Mouse (Mus musculus) effector memory CD4-positive, alpha-beta T cell, adult 5 months (primary cell): ENCODE measurements around the gene Kifc1. TPM values are rescaled to one million over a fixed set of nuclear protein-coding genes. Genes with fewer than 3 reads are reported as not detected.

Experiments
- polyA plus RNA-seq: library from polyadenylated mRNA; unstranded; fragments of 100-300 nt; shearing (Covaris generic); gene quantifications from one replicate; pipeline ENCODE4 v1.2.1, GENCODE M21; 2017

Gene Kifc1
- 2.4 TPM for polyA plus RNA-seq

DNA sequence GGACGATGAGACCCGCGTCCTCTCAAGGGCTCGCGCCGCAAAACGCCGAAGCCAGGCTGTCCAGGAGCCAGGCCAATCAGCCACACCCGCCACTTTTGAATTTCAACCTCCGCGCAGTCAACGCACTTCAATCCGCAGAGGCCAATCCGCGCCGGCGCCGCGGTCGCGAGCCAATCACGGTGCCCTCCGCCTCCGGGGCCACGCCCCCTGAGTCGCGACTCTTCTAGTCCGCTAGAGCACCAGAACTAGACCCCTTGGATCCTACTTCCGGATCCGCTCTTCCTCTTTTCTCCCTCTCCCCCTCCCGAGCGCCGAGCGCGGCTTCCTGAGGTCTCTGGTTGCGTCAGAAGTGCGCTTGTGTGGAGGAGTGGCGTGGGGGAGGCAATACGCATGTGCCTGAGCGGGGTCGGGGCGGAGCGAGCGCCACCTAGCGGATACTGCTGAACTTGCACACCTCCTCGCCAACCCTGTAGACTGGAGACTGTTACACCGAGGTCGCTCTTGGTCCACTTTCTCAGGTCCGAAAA, at the start of gene Kifc1:
Gene Kifc1 (minus strand): TSS at position 129 of the 527 bp plus-strand sequence.

DNA sequence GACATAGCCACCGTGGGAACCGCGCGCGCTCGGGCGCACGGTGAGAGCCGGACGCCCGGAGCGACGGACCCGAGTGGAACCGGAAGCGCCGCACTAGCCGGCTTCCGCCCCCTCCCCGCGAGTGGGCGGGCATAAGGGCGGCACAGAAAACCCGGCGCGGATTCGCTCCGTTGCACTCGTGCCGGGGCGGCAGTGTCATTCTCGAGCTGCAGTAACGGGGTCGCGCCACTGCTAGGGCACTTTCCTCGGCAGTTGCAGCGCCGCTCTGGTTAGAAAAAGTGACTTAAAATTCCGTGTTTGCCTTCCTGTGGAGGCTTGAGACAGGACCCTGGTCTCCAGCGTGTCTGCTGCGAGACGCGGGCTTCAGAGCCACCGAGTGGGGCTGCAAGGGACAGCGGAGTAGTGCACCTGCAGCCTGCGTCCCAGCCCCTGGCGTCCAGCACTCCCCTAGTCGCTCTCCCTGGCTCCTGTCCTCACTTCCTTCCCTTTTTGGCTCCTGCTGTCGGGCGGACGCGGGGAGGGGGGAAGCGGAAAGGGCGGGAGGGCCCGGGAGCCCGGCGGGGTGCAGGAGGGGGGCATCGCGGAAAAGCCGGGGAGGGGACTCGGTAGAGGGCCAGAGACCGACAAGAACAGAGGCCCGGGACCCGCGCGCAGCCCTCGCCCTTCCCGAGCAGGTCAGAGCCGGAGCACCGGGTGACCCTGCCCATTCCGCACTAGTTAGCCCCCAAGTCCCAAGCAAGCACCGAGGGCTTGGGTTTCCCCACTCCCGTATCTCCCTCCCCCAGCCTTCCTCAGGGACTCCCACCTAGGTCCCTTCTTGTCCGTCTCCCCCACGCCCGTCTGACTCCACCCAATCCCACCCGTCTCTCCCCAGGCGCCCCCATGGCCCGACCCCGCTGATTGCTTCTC, 39.2 kb upstream of the Kifc1 start, which contains the start of gene Rgl2:
Gene Rgl2 (plus strand): TSS at position 173 of the 909 bp plus-strand sequence.

DNA sequence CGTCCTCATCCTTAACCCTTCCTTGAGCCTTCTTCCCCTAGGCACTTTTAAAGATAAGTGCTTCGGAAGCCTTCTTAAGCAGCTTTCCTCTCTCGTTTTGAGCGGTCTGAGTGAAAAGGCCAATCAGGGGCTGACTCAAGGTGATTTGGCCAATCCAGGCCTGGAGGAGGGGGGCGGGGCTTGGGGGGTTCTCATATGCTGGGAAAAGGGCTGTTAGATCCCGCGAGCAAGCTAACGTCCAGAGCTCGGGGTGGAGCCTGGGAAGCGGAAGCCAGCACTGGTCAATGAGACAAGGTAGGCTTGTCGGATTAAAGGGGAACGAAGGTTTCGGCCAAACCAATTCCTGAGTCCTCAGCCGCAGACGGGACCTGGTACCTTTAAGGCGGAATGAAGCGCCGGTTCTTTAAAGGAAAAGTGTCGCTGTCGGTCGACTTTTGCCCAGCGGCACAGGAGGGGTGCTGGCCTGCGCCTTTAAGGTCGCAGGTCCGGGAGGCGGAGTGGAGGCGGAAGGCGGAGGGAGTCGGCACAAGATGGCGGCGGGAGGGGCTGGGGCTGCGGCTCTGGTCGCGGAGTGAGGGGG, 25.3 kb upstream of the Kifc1 start, which contains the start of the genes Tapbp and Zbtb22:
Gene Tapbp (plus strand): TSS at position 229 of the 580 bp plus-strand sequence.
Gene Zbtb22 (plus strand): TSS at position 234 of the 580 bp plus-strand sequence.

DNA sequence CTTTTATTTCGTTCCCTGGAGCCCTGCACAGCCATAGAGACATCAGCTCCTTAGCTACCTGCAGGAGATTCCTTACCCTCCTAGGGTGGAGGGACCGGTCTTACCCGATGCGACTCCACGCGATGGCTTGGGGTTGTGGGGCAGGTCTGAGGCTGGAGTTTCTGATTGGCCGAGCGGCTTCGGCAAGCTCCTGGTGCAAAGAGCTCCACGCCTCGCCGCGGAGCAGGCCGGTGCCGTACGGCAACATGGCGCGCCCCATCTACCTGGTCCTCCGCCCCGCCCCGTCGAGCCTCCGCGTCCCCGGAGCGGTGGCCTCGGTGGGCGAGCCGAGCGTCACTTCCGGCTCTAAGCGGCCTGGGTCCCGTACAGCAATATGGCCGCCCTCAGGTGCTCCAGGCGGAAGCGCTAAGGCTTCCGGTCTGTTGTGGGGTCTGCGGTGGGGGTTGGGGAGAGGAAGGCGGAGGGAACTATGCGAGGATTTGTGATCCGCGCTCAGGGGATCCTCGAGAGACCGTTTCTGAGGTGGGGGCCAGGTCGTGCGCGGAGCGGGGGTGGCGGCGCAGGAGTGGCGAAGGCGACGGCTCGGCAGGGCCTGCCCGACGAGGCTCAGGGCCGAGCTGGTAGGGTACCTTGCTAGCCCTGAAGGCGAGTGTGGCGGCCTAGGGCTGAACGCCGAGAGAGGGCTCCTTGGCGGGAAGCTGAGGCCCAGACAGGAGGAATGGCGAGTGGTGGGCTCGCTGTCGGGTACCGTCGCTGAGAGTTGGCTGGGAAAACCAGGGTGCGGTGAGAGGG, 18.8 kb upstream of the Kifc1 start, which contains the start of gene Daxx:
Gene Daxx (plus strand): TSS at position 338 of the 792 bp plus-strand sequence.

DNA sequence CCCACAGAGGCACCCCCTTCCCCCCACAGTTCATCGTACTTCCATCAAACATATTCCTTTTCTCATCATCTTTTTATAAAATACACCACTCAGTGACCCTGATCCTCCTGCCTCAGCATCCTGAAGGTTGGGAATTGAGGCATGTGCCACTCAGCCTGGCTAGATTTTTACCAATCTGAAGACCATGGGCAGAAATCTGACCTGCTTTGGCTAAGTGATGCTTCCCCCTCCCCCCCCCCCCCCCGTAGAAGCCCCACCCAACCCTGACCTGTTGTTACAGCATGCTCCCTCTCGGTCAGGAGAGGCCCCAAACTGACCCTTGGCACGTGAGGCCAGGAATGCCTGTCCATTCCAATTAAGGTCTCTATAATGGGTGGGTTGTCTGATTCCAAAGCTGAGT, 14.4 kb upstream of the Kifc1 start, which contains the start of gene Platr17:
Gene Platr17 (plus strand): TSS at position 301 of the 400 bp plus-strand sequence.

DNA sequence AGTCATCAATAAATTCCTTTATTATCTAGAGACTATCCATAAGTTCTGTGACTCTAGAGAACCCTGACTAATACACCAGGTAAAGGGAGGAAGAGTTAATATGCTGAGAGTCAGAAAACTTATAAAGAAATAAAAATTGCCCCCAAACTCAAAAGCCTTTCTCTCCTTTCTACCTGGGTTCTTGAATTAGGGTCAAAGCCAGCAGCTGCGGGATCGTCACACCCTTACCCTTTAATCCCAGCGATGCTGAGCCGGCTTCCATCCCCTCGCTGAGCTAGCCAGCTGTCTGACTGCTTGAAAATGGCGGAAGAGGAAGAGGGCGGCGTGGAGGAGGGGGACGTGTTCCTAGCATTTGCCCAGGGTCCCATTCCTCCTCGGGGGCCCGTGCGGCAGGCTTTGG, 16.9 kb downstream of the Kifc1 start, which contains the start of gene Gm7029:
Gene Gm7029 (plus strand): TSS at position 301 of the 400 bp plus-strand sequence.

DNA sequence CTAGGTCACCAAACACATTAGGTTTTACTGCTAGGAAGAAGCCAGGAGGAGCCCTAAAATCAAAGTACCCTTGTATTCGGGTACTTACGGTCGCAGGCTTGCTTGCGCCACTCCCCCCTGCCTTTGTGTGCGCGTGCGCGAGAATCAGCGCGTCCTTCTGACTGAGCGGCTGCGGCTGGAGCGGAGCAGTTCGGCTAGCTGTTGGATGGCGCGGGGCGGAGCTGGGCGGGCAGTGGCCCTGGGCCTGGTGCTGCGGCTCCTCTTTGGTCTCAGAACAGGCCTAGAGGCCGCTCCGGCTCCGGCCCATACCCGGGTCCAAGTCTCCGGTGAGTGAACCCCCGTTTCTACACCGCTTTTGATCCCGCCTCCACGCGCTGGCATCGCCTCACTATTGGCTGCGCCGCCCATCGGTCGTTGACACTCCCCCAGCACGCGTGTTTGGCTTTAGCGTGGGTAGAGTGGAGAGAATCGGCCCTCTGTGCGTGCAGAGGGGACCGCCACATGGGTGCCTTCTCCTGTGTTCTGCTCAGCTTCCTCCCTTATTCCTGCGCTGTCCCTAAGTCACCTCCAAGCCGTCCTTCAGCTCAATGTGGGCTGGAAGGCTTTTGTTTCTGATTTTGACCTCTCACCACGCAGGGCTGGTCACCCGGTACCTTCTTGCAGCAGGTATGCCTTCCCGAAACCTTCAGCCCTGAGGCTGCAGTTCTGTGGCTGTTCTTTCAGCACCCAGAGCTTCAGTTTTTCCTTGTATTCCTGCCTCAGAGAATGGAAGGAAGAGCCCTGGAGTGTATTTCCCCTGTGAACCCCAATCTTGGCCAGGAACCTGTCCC, 47.3 kb downstream of the Kifc1 start, which contains the start of gene Cd320:
Gene Cd320 (plus strand): TSS at position 126 of the 830 bp plus-strand sequence.

Other genes with a start within 250 kb of the Kifc1 start
- 318 TPM for gene Hnrnpm, start 203.8 kb downstream of the Kifc1 start, polyA plus RNA-seq
- gene March2, start 172.0 kb downstream of the Kifc1 start, polyA plus RNA-seq, result 85.9 TPM
- gene Rab11b, start 130.1 kb downstream of the Kifc1 start, polyA plus RNA-seq, result 315 TPM
- 0.39 TPM for gene Angptl4, start 108.8 kb downstream of the Kifc1 start, polyA plus RNA-seq
- 2.5 TPM for gene Kank3, start 80.1 kb downstream of the Kifc1 start, polyA plus RNA-seq
- gene Rps28, start 66.1 kb downstream of the Kifc1 start, polyA plus RNA-seq, result 1,034 TPM
- gene Ndufa7, start 66.1 kb downstream of the Kifc1 start, polyA plus RNA-seq, result 205 TPM
- 16.6 TPM for gene Cd320, start 47.6 kb downstream of the Kifc1 start, polyA plus RNA-seq
- not detected for gene Gm7029, start 16.8 kb downstream of the Kifc1 start, polyA plus RNA-seq
- 3.3 TPM for gene Platr17, start 14.5 kb upstream of the Kifc1 start, polyA plus RNA-seq
- 58.7 TPM for gene Daxx, start 18.8 kb upstream of the Kifc1 start, polyA plus RNA-seq
- 359 TPM for gene Tapbp, start 25.2 kb upstream of the Kifc1 start, polyA plus RNA-seq
- gene Zbtb22, start 25.2 kb upstream of the Kifc1 start, polyA plus RNA-seq, result 18.9 TPM
- gene Rgl2, start 38.9 kb upstream of the Kifc1 start, polyA plus RNA-seq, result 91.0 TPM
- gene Pfdn6, start 49.7 kb upstream of the Kifc1 start, polyA plus RNA-seq, result 83.7 TPM
- 38.7 TPM for gene Wdr46, start 50.0 kb upstream of the Kifc1 start, polyA plus RNA-seq
- 7.9 TPM for gene B3galt4, start 60.8 kb upstream of the Kifc1 start, polyA plus RNA-seq
- 48.6 TPM for gene Vps52, start 65.2 kb upstream of the Kifc1 start, polyA plus RNA-seq
- gene Rps18, start 65.3 kb upstream of the Kifc1 start, polyA plus RNA-seq, result 2,421 TPM
- 13,966 TPM for gene H2-K1, start 109.7 kb upstream of the Kifc1 start, polyA plus RNA-seq
- gene Ring1, start 134.0 kb upstream of the Kifc1 start, polyA plus RNA-seq, result 29.5 TPM
- gene H2-Ke6, start 137.4 kb upstream of the Kifc1 start, polyA plus RNA-seq, result 238 TPM
- 112 TPM for gene Slc39a7, start 141.0 kb upstream of the Kifc1 start, polyA plus RNA-seq
- 85.3 TPM for gene Rxrb, start 141.2 kb upstream of the Kifc1 start, polyA plus RNA-seq
- 0.94 TPM for gene Col11a2, start 148.8 kb upstream of the Kifc1 start, polyA plus RNA-seq
- gene H2-Oa, start 201.7 kb upstream of the Kifc1 start, polyA plus RNA-seq, result 6.3 TPM
- 18.9 TPM for gene H2-DMa, start 228.9 kb upstream of the Kifc1 start, polyA plus RNA-seq
- 276 TPM for gene Brd2, start 232.0 kb upstream of the Kifc1 start, polyA plus RNA-seq